Mouse (Mus musculus): Measurements from ENCODE around the gene Osbpl3.

Osbpl3 gene

DNA sequence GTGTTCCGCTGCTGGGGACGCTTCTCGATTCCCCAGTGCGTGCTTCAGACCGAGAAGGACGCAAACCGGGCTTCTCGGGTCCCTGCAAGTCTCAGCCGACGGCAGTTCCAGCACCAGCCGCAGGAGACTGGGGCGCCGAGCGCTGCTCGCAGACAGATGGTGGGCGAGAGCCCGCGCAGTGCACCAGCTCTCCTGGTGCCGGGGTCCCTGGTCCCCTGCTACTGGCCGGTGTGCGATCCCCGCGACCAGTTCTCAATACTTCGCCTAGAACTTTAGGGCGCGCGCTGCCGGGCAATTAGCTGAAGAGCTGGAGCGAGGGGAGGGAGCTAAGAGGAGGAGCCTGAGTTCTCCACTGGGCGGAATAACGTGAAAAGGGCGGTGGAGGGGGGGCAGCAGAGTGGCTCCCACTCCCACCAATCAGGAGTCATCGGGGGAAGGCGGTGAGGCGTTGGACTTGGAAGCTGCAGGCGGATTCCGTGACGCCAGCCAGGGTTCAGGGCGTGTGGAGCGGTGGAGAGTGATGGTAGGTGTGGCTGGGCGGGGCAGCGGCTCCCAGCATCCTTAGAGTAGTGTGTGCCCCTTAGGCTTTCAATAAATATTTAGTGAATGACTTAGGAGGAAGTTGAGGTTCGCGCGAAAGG, at the start of gene Osbpl3:
Gene Osbpl3 (minus strand): TSS at position 373 of the 641 bp plus-strand sequence.
- peak; percentile 91 for DNase-seq

DNA sequence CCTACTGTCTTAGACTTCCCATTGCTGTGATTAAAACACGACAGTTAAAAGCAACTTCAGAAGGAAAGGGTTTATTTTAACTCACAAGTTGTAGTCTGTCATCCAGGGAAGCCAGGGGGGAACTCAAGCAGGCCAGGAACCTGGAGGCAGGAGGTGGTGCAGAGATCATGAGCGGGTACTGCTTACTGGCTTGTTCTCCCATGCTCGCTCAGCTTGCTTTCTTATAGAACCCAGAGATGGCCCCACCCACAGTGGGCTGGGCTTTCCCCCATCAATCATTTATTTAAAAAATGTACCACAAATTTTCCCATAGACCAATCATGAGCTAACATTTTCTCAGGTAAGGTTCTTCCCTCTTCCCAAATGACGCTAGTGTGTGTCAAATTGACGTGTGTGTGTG, 49.5 kb upstream of the Osbpl3 start:
- no peak for DNase-seq

- DNase-seq: no peak
Observed at GRCm38 (mm10) chr6:50504711-50505110, 48.7 kb upstream of the Osbpl3 start.

DNA sequence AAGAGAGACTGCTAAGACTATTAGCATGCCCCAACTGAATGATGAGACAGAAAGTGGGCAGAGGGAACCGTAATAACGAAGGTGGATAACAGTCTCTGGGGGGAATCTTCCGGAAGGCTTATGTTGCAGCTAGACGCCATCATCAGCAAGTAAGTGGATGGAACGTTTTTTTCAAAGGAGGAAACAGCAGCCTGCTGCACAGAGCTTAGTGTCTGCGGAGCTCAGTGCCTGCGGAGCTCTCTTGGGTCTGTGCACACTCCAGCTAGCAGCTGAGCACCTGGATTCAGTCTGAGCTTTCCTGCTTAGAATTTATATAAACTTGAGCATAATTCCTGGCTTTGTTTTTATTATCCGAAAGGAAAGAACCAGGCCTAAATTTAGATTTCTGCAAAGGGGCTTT, 47.8 kb upstream of the Osbpl3 start:
- no peak for DNase-seq

GRCm38 (mm10) chr6:50503031-50503430, 47.0 kb upstream of the Osbpl3 start:
- DNase-seq: no peak

- no peak for DNase-seq
Observed at GRCm38 (mm10) chr6:50498346-50498745, 42.3 kb upstream of the Osbpl3 start.

GRCm38 (mm10) chr6:50490519-50490918, 34.5 kb upstream of the Osbpl3 start:
- DNase-seq: no peak

- no peak for DNase-seq
Observed at GRCm38 (mm10) chr6:50489380-50489779, 33.4 kb upstream of the Osbpl3 start.

- DNase-seq: no peak
Observed at GRCm38 (mm10) chr6:50486035-50486902, 30.3 kb upstream of the Osbpl3 start.

DNA sequence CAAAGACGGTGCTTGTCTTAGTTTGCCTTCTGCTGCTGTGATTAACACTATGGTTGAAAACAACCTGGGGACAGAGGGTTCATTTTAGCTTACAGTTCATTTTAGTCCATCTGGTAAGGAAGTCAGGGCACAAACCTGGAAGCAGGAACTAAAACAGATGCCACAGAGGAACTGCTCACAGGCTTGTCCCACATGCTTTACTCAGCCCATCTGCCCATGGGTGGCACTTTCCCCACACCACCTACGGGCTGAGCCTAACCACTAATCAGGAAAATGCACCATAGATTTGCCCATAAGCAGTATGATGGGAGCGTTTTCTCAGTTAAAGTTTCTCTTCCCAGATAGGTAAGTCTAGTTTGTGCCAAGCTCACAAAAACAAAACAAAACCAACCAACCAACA, 27.4 kb upstream of the Osbpl3 start:
- no peak for DNase-seq

DNA sequence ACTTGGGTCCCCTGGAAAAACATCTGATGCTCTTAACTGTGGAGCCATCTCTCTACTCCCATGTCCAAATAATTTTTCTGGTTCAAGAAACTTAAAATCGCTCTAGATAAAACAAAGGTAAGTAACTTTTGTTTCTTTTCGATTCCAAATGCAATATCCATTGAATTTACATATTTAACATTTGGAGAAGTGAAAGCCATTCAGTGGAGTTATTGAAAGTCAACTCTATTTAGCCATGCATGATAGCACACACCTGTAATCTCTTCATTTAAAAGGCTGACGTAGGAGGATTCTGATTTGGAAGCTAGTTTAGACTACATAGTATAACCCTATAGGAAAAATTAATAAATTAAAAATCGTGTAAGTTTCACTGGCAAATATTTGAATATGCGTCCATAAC, 25.5 kb upstream of the Osbpl3 start:
- DNase-seq: no peak

DNA sequence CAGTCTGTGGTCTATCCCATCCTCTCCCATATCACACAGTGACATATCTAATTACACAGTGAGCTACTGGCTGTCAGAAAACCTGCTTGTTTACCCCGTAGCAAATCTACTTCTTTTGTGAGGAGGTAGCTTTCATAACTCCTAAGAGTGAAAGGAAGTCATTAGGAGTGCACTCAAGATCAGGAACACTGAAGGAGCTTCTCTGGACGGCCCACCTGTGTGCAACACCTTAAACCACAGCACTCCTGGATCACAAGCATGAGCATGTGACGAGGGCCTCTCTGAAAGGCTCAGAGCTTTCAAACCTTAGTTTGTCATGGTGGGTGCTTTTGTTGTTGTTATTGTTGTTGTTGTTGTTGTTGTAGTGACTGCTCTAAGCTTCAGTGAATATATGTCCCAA, 10.4 kb upstream of the Osbpl3 start:
- no peak for DNase-seq

GRCm38 (mm10) chr6:50464690-50465485, 8.9 kb upstream of the Osbpl3 start:
- DNase-seq: peak; percentile 36

DNA sequence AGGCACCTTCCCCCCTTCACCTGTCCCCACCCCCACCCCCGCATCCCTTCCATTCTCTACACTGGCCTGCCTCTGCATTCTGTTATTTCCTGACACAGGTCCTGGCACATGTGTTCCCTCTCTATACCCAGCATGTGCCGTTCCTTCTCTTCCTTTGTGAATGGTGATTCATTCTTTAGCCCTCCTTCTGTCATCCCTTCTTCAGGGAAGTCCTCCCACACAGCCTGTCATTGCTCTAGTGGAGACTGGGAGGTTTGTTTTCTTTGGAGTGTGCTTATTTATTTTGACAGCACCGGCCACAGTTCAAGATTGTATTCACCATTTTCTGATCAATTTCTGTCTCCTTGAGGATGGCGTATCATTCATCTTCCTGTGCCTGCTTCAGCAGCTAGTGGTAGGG, 6.0 kb upstream of the Osbpl3 start:
- no peak for DNase-seq

- DNase-seq: no peak
Observed at GRCm38 (mm10) chr6:50461585-50461984, 5.6 kb upstream of the Osbpl3 start.

DNA sequence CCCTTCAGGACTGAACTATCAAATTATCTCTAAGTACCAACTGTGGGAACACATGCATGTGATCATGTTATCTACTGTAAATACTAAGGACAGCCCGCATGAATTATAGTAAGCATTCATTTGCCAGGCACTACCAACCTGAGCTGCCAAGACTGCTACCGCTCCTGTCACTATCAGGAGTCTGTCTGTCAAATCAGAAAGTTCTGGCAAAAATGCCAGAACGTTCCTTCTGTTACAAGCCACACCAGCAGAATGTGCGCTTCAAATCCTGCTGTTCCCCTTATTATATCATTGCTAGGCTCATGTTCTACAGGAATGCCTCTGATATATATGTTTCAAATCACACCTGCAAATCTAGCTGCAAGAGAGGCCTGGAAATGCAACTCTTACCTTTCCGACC, 4.6 kb upstream of the Osbpl3 start:
- no peak for DNase-seq

DNA sequence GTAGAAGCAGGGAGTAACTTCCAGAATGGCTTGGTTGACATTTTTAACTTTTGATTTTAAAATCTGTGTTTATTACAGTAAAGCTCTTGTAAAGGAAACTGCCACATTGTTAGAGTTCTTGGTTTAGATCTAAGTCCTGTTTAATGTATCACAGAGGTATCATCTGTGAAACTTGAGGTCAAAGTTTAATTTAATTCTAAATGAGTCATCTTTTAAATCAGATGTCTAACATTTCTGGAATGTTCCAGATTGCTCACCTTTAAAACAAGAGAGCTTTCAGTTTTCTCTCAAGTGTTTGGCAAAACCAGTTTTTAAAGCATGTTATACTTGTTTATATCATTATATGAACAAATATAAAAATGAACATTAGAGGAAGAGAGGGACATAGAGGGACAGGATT, 4.2 kb upstream of the Osbpl3 start:
- no peak for DNase-seq

- DNase-seq: peak; percentile 14
Observed at GRCm38 (mm10) chr6:50459271-50459670, 3.3 kb upstream of the Osbpl3 start.

GRCm38 (mm10) chr6:50457551-50458348, 1.7 kb upstream of the Osbpl3 start:
- DNase-seq: no peak

GRCm38 (mm10) chr6:50456706-50457105, 705 bp upstream of the Osbpl3 start:
- DNase-seq: no peak

GRCm38 (mm10) chr6:50455102-50455828, 736 bp downstream of the Osbpl3 start:
- peak; percentile 64 for DNase-seq

DNA sequence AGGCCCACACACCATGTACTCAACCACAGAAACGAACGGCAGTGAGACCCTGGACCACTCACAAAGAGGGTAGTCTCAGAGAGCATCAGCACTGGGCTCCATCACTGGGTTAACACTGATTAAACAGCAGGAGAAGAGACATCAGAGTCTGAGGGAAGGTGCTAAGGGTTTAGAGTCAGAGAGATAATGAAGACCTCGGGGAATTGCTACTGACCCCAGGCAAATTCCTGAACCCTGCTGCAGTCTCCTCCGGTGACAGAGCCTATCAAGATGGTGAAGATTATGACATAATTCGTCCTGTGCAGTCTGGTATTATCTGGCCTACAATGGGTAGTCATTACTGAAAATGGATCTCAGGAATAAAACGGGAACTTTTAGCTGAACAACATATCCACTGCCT, 2.4 kb downstream of the Osbpl3 start:
- no peak for DNase-seq

Data from kidney, adult 18-20 months (tissue).